Mouse (Mus musculus) bone marrow macrophage, adult 2 months (primary cell): ENCODE measurements around the gene Foxk1.

Source experiments
- CTCF ChIP-seq: IDR thresholded peaks from 2 replicates; pipeline ENCODE4 v1.5.1; 2012; ENCODE audit warnings: low read depth, mild to moderate bottlenecking, low read length, moderate library complexity
- POLR2A ChIP-seq: IDR thresholded peaks from 2 replicates; pipeline ENCODE4 v1.6.1; 2012; ENCODE audit warnings: mild to moderate bottlenecking, low read depth, low read length, borderline replicate concordance

DNA sequence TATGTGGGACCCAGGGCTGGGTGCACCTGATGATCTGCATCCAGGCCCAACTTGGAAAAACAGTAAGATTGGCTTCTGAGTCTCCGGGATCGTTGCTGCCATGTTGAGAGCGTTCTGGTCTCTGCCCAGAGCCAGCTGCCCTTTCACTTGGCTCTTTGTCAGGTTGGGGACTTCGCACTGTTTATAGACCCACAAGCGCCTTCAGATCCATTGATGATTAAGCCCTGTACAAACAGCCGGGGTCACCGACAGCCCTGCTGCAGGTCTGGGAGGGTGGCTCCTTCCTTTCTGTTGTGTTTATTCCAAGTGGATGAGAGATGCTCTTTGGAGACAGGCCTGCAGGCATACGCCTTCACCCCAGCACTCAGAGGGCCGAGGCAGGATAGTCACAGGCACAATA, 16.6 kb downstream of the Foxk1 start:
- TF ChIP-seq CTCF (no peak), POLR2A (no peak)
